Mouse (Mus musculus): ENCODE measurements around the gene Grik5.
A peak's percentile ranks its signal among the peaks of the same experiment; 100 is the strongest.
"Not testable (repeated sequence)": the region's sequence is repeated elsewhere in the genome, so short reads cannot be mapped to it uniquely, and the experiment has no call there.

Grik5 gene

GRCm38 (mm10) chr7:25079496-25080026 lies 7.4 kb upstream of the Grik5 start:
- no peak for DNase-seq (ENCODE audit: low spot score in 2 of 2)

DNA sequence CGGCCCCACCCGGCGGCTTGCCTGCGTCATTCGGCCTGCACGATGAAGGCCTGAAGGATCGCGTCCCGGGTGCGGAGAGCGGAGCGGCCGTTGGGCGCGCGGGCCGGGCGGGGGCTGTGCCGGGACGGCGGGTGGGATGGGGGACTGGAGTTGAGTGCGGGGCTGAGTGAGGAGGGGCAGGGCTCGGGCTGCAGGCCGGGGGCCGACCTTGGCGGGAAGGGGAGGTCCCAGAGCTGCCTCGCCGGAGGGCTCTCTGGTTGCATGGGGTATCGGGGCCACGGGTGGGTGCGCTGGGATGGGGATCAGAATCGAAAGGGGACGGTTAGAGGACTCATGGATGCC lies 5.2 kb upstream of the Grik5 start:
- DNase-seq (ENCODE audit: low spot score in 2 of 2): no peak

- DNase-seq (ENCODE audit: low spot score in 2 of 2): peak; percentile 90 to 94
Observed at GRCm38 (mm10) chr7:25076663-25077413, 4.7 kb upstream of the Grik5 start.

- DNase-seq (ENCODE audit: low spot score in 2 of 2): no peak
Observed at GRCm38 (mm10) chr7:25076296-25076662, 4.1 kb upstream of the Grik5 start.

DNA sequence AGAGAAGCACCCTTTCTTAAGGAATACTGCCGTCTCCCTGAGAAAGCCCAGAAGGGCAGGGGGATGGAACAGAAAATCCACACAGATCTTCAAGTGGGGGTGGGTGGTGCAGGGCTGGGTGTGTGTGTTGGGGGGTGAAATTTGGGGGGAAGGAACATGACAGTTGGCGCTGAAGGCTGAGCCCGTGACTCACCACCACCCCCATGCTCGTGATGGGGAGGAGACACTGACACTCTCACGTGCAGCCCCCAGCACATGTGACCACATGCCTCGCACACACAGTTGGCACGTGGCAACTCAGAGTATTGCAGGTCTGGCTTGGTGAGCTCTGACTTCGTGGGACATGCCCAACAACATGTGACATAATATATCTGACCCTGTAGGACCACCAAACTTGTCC lies 1.8 kb upstream of the Grik5 start:
- no peak for DNase-seq (ENCODE audit: low spot score in 2 of 2)

DNA sequence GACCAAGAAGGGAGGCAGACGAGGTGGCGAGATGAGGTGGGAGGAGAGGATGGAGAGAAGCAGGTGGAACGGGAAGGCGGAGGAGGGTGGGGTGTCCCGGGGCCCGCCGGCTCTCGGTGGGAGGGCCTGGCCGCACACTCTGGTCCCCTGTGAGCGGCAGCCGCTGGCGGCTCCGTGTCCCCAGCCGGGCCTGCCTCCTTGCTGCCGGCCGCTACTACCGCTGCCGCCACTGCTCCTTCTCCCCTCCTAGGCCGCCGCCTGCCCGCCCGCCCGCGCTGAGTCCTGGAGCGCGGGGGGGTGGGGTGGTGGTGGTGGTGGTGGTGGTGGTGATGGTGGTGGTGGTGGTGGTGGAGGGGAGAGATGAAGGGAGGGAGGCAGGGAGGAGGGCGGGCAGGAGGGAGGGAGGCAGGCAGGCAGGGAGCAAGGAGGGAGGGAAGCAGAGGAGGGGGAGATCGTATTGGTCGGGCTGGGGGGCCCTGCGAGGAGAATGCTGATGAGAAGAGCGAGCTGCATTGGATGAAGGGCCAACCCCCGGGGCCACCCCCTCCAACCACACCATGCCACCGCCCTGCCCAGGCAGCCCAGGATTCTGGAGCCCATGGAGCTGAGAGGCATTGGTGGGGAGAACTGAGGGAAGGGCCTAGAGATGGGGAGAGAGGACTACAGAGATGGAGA lies 707 bp upstream of the Grik5 start:
- DNase-seq (ENCODE audit: low spot score in 2 of 2): peak in 1 of 2 experiments; percentile 60

GRCm38 (mm10) chr7:25068724-25069123 lies 3.4 kb downstream of the Grik5 start:
- DNase-seq (ENCODE audit: low spot score in 2 of 2): no peak

DNA sequence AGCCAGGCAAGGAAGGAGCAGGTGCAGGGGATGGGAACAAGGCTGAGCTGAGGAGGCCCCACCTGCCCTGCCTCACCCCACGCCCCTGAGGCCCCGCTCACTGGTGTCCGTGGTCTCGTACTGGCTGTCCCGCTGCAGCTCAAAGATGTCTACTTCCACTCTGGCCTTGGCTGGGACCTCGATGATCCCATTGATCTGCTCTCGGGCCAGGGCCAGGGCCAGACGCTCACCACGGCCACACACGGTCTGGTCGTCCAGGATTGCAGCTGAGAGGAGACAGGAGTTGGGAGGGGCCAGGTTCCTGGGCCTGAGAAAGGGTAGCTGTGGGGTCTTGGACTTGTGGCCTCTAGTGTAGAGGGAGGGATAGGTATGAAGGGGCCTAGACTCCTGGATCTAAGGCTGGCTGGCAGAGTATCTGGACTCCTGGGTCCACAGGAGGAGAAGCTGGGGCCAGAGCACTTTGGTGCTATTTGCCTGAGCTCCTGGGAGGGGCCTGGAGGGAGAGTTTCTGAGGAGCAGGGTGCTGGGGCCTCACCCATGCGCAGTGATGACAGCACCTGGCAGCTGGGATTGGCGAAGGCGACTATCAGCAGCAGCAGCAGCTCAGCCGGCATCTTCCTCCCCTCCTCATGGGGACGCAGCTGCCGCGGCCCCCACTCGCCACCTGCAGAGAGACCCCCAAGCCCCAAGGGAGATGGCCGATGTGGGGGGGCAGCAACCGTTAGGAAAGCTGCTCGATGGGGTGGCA lies 4.1 kb downstream of the Grik5 start:
- no peak for DNase-seq (ENCODE audit: low spot score in 2 of 2)

DNA sequence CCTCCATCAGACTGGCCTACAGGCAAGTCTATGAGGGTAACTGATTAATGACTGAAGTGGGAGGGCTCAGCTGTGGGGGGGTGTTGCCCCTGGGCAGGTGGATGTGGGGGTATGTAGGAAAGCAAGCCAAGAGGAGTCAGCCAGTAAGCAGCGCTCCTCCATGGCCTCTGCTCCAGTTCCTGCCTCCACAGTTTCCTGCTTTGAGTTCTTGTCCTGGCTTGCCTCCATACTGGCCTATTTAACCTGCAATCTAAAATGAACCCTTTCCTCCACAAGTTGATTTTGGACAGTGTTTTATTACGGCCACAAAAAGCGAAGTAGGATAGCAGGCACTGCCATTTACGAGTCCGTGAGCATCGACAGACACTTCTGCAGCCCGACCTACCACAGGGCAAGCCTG lies 4.8 kb downstream of the Grik5 start:
- no peak for DNase-seq (ENCODE audit: low spot score in 2 of 2)

DNA sequence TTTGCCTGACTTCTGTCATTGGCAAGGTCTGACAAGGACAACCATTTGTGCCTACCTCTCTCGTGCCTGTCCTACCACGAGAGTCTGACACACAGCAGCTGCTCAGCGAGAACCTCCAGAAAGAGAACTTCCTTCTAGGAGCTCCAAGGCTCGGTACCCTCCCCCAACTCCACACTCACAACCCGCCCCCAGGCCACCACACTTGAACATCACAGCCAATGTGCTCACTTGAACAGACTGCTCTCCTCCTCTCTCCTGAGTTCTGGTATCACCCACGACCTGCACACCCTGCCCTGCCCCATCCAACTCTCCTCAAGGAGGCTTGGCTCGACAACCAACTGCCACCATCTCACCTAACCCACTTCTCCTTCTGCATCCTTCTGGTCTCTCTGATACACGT lies 8.2 kb downstream of the Grik5 start:
- DNase-seq (ENCODE audit: low spot score in 2 of 2): no peak

DNA sequence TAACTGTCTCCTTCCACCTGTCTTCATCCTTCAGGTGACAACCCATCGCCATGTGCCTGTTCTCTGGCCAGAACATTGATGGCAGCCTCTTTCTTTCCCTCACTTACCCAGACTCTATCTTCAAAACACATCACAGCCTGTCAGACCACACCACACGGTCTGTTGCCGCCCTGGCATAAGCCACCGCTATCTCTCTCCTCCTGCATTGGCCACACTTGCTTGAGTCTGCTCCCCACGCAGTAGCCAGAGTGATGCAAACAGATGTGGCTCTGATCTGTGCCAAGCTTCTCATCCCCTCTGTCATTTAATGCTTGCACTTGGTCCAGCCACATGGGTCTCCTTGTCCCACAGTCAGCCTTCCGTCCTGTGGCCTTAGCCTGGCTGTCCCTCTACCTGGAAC lies 8.8 kb downstream of the Grik5 start:
- DNase-seq (ENCODE audit: low spot score in 2 of 2): no peak

DNA sequence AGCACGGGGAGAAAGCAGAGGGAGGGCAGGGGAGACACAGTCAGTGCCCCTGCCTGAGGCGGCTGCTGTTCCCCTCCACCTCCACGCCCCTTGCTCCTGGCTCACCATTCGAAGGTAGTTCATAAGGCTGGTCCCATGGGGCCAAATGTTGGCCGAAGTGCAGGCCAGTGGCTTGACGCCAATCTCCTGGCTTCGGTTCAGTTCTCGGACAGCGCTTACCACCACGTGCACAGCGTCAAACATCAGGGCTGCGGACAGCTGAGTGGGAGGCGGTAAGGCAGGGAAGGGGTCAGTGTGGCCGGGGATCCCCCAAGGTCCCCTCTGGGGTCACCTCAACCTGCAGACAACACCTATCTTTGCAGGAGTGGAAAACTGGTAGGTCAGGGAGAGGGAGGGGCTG lies 13.3 kb downstream of the Grik5 start:
- DNase-seq (ENCODE audit: low spot score in 2 of 2): no peak

- no peak for DNase-seq (ENCODE audit: low spot score in 2 of 2)
Observed at GRCm38 (mm10) chr7:25058394-25058793, 13.8 kb downstream of the Grik5 start.

DNA sequence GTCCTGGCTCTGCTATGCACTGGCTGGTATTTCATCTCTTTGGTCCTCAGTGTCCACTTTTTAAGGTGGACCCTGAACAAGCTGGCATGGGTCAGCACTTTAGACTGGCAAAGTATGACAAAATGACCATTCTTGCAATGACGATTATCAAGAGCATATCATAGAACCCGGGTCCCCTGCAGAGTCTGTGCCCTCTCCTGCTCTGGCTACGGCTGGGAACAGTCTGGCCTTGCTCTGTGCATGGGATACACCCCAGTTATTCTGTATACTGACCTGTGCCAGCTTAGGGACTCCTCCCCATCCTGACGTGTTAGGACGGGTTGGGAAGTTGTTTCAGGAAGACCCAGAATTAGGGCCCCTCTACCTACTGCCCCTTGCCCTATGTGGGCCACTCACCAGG lies 14.3 kb downstream of the Grik5 start:
- DNase-seq (ENCODE audit: low spot score in 2 of 2): no peak

- DNase-seq (ENCODE audit: low spot score in 2 of 2): no peak
Observed at GRCm38 (mm10) chr7:25056951-25057350, 15.2 kb downstream of the Grik5 start.

DNA sequence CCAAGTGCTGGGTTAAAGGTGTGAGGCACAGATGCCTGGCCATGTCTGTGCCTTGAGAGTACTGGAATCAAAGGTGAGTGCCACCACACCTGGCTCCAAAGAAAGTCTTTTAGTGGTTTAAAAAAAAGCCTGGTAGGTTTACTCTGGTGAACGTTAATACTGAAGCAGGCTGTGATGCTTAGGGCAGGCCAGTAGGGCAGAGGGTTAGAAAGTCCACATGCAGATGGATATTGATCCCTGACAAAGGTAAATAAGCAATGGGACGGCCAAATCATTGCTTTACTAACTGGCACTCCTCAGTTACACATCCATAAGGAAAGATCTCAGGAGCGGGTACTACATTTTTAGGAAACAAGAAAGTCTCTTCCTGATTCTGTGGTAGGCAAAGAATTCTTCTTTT lies 19.6 kb downstream of the Grik5 start:
- DNase-seq (ENCODE audit: low spot score in 2 of 2): no peak

- no peak for DNase-seq (ENCODE audit: low spot score in 2 of 2)
Observed at GRCm38 (mm10) chr7:25049295-25049930, 22.7 kb downstream of the Grik5 start.

DNA sequence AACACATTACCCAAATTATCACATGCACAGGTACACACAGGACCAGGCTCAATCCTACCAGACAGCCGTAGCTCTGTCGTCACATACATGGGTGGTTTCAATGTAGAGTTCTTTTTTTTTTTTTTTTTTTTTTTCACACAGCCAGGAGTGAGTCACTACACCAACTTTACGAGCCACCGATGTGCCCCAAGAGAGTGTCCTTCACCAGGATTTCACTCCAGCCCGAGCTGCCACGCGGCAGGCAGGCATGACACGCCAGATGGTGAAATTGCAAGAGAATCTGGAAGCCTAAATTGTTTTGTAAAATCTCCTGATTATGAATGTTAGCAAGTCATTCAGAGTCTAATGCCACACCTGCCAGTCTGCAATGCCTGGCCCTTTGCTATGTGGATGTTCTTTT lies 24.8 kb downstream of the Grik5 start:
- no peak for DNase-seq (ENCODE audit: low spot score in 2 of 2)

- not testable (repeated sequence) for DNase-seq (ENCODE audit: low spot score in 2 of 2)
Observed at GRCm38 (mm10) chr7:25044599-25044998, 27.5 kb downstream of the Grik5 start.

DNA sequence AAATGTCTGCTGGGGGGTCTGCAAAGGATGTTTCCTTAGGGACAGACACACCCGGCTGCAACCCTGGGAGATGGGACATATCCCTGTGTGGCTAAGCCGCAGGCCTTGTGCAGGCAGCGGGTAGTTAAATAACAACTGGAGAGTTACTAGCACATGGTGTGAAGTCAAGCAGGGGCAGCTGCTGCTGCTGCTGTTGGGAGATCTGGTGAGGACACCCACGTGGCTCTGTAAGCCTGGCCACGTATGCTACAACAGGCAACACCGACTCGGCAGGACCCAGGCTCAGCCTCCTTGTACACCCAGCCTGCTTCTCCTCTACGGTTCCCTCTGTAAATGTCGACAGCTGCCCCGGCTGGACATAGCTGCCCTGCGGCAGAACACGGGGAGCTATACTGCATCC lies 30.2 kb downstream of the Grik5 start:
- no peak for DNase-seq (ENCODE audit: low spot score in 2 of 2)

GRCm38 (mm10) chr7:25035916-25036315 lies 36.2 kb downstream of the Grik5 start:
- peak; percentile 77 to 88 for DNase-seq (ENCODE audit: low spot score in 2 of 2)

- DNase-seq (ENCODE audit: low spot score in 2 of 2): no peak
Observed at GRCm38 (mm10) chr7:25034796-25035195, 37.4 kb downstream of the Grik5 start.
